Mouse (Mus musculus) liver, embryonic 11.5 days (tissue): ENCODE measurements around the gene Spp1. TPM values are rescaled to one million over a fixed set of nuclear protein-coding genes. Genes with fewer than 3 reads are reported as not detected.

Experiments
- ATAC-seq: fragments of 200-750 bp; cut with Nextera tagmentation; replicated peaks from 2 replicates; pipeline ENCODE4 v1.8.0; 2017; ENCODE audit warnings: moderate number of reproducible peaks, mild to moderate bottlenecking, moderate TSS enrichment, moderate library complexity; ENCODE audit not compliant: low FRiP score
- DNase-seq: peaks from one replicate; pipeline ENCODE4 v3.0.0-alpha.2; 2017; ENCODE audit warnings: low spot score
- H3K27ac ChIP-seq: fragments of 300-500 bp; sonication (generic); 2 replicates; pipeline ENCODE4 v1.5.1; 2014; ENCODE audit warnings: mild to moderate bottlenecking, low read depth, low read length, control low read depth
- H3K27me3 ChIP-seq: fragments of 300-500 bp; sonication (generic); replicated peaks from 2 replicates; pipeline ENCODE4 v1.6.1; 2014; ENCODE audit warnings: low read length, mixed read lengths; ENCODE audit not compliant: control insufficient read depth, insufficient read depth
- H3K36me3 ChIP-seq: fragments of 300-500 bp; sonication (generic); 2 replicates; pipeline ENCODE4 v1.6.1; 2014; ENCODE audit warnings: mild to moderate bottlenecking, low read length, moderate library complexity, mixed read lengths; ENCODE audit not compliant: control insufficient read depth, insufficient read depth
- H3K4me1 ChIP-seq: fragments of 300-500 bp; sonication (generic); replicated peaks from 2 replicates; pipeline ENCODE4 v1.6.1; 2014; ENCODE audit warnings: low read length, mixed read lengths; ENCODE audit not compliant: control insufficient read depth, insufficient read depth
- H3K4me2 ChIP-seq: fragments of 300-500 bp; sonication (generic); 2 replicates; pipeline ENCODE4 v1.6.1; 2014; ENCODE audit warnings: mild to moderate bottlenecking, control low read depth, moderate library complexity
- H3K4me3 ChIP-seq: fragments of 300-500 bp; sonication (generic); 2 replicates; pipeline ENCODE4 v1.5.1; 2014; ENCODE audit warnings: low read depth, low read length, control low read depth
- H3K9ac ChIP-seq: fragments of 300-500 bp; sonication (generic); 2 replicates; pipeline ENCODE4 v1.6.1; 2014; ENCODE audit warnings: low read depth, low read length, control low read depth
- H3K9me3 ChIP-seq: fragments of 300-500 bp; sonication (generic); 2 replicates; pipeline ENCODE4 v1.6.1; 2016; ENCODE audit warnings: low read length, inconsistent platforms, mixed read lengths; ENCODE audit not compliant: control insufficient read depth
- WGBS: fragments of 180-500 bp; shearing (Covaris S2); extraction: QIAGEN DNeasy Blood & Tissue Kit; methylation state at CpG from one replicate; pipeline ENCODE4 v1.1.7; 2014; 5-methylcytosine and 5-hydroxymethylcytosine counted together
- polyA plus RNA-seq: library from polyadenylated mRNA; unstranded; fragments of >200 nt; fragmentation: Nextera tagmentation; extraction: Ambion mirVana; gene quantifications from 2 replicates; pipeline ENCODE4 v1.2.1, GENCODE M21; 2014

Spp1 gene
- polyA plus RNA-seq, 1 experiment from 2014 or later = 2.9 TPM

- Histone ChIP-seq H3K27ac (no peak overlapping the region), H3K4me2 (no peak overlapping the region), H3K4me1 (no peaks in the 10 kb centered on the region), H3K27me3 (no peaks in the 10 kb centered on the region), H3K4me3 (no peak overlapping the region), H3K9me3 (no peaks in the 10 kb centered on the region), H3K36me3 (no peaks in the 10 kb centered on the region), H3K9ac (no peak overlapping the region)
- ATAC-seq = no peak
- DNase-seq = no peak
- 93% methylated on average over 1 of the region's 1 CpGs for WGBS
Measured at GRCm38 (mm10) chr5:104417721-104418120, 17.2 kb upstream of the Spp1 start.

GRCm38 (mm10) chr5:104422039-104422438, 12.9 kb upstream of the Spp1 start:
- H3K9me3 ChIP-seq = no peaks in the 10 kb centered on the region
- H3K4me3 ChIP-seq = no peak overlapping the region
- no peak overlapping the region for H3K27ac ChIP-seq
- H3K9ac ChIP-seq = no peak overlapping the region
- H3K27me3 ChIP-seq = no peaks in the 10 kb centered on the region
- H3K4me2 ChIP-seq = no peak overlapping the region
- ATAC-seq (no peak), DNase-seq (no peak)
- no peaks in the 10 kb centered on the region for H3K4me1 ChIP-seq
- no peaks in the 10 kb centered on the region for H3K36me3 ChIP-seq
- WGBS = 55% methylated on average over 2 of the region's 2 CpGs

GRCm38 (mm10) chr5:104423861-104424260, 11.1 kb upstream of the Spp1 start:
- no peak for ATAC-seq
- H3K4me3 ChIP-seq = no peak overlapping the region
- H3K4me2 ChIP-seq = no peak overlapping the region
- no peak overlapping the region for H3K9ac ChIP-seq
- no peaks in the 10 kb centered on the region for H3K27me3 ChIP-seq
- no peaks in the 10 kb centered on the region for H3K36me3 ChIP-seq
- no peaks in the 10 kb centered on the region for H3K4me1 ChIP-seq
- no peak for DNase-seq
- no peak overlapping the region for H3K27ac ChIP-seq
- no peaks in the 10 kb centered on the region for H3K9me3 ChIP-seq
- 81% methylated on average over 3 of the region's 3 CpGs for WGBS

- Histone ChIP-seq H3K4me2 (no peak overlapping the region), H3K36me3 (no peaks in the 10 kb centered on the region), H3K27ac (no peak overlapping the region), H3K9ac (no peak overlapping the region), H3K4me1 (no peaks in the 10 kb centered on the region), H3K9me3 (no peaks in the 10 kb centered on the region), H3K4me3 (no peak overlapping the region), H3K27me3 (no peaks in the 10 kb centered on the region)
- no peak for DNase-seq
- ATAC-seq = no peak
- 38% methylated on average over 8 of the region's 8 CpGs for WGBS
Measured at GRCm38 (mm10) chr5:104425949-104426348, 9.0 kb upstream of the Spp1 start.

- H3K36me3 ChIP-seq = no peaks in the 10 kb centered on the region
- no peak overlapping the region for H3K27ac ChIP-seq
- no peaks in the 10 kb centered on the region for H3K9me3 ChIP-seq
- no peak overlapping the region for H3K9ac ChIP-seq
- no peak for ATAC-seq
- H3K4me3 ChIP-seq = no peak overlapping the region
- H3K27me3 ChIP-seq = no peaks in the 10 kb centered on the region
- 37% methylated on average over 12 of the region's 12 CpGs for whole genome bisulfite sequencing
- DNase-seq = no peak
- H3K4me1 ChIP-seq = no peaks in the 10 kb centered on the region
- H3K4me2 ChIP-seq = no peak overlapping the region
Measured at GRCm38 (mm10) chr5:104432886-104433285, 2.0 kb upstream of the Spp1 start.

GRCm38 (mm10) chr5:104433968-104434565, 851 bp upstream of the Spp1 start:
- H3K4me3 ChIP-seq = no peak overlapping the region
- no peak overlapping the region for H3K4me2 ChIP-seq
- 39% methylated on average over 6 of the region's 6 CpGs for WGBS
- no peak overlapping the region for H3K9ac ChIP-seq
- no peaks in the 10 kb centered on the region for H3K9me3 ChIP-seq
- no peak overlapping the region for H3K27ac ChIP-seq
- H3K36me3 ChIP-seq = no peaks in the 10 kb centered on the region
- DNase-seq = no peak
- no peaks in the 10 kb centered on the region for H3K27me3 ChIP-seq
- no peaks in the 10 kb centered on the region for H3K4me1 ChIP-seq
- no peak for ATAC-seq

GRCm38 (mm10) chr5:104436406-104437076, 1.6 kb downstream of the Spp1 start:
- no peak for ATAC-seq

GRCm38 (mm10) chr5:104442396-104442795, 7.5 kb downstream of the Spp1 start:
- 65% methylated on average over 6 of the region's 6 CpGs for WGBS
- no peak for ATAC-seq
- no peak overlapping the region for H3K4me2 ChIP-seq
- no peaks in the 10 kb centered on the region for H3K4me1 ChIP-seq
- DNase-seq = no peak
- H3K27me3 ChIP-seq = no peaks in the 10 kb centered on the region
- H3K36me3 ChIP-seq = no peaks in the 10 kb centered on the region
- H3K4me3 ChIP-seq = no peak overlapping the region
- no peak overlapping the region for H3K27ac ChIP-seq
- H3K9me3 ChIP-seq = no peaks in the 10 kb centered on the region
- H3K9ac ChIP-seq = no peak overlapping the region

More at GRCm38 (mm10) chr5:104436406-104437076, 1.6 kb downstream of the Spp1 start:
- Histone ChIP-seq H3K36me3 (no peaks in the 10 kb centered on the region), H3K9me3 (no peaks in the 10 kb centered on the region), H3K4me3 (no peak overlapping the region), H3K27ac (no peak overlapping the region), H3K4me2 (no peak overlapping the region), H3K27me3 (no peaks in the 10 kb centered on the region), H3K4me1 (no peaks in the 10 kb centered on the region), H3K9ac (no peak overlapping the region)
- DNase-seq = no peak
- WGBS = 81% methylated on average over 7 of the region's 7 CpGs

- no peak overlapping the region for H3K4me3 ChIP-seq
- 73% methylated on average over 1 of the region's 1 CpGs for WGBS
- no peaks in the 10 kb centered on the region for H3K36me3 ChIP-seq
- H3K9ac ChIP-seq = no peak overlapping the region
- no peak overlapping the region for H3K4me2 ChIP-seq
- no peak for ATAC-seq
- H3K9me3 ChIP-seq = no peaks in the 10 kb centered on the region
- no peaks in the 10 kb centered on the region for H3K4me1 ChIP-seq
- no peak overlapping the region for H3K27ac ChIP-seq
- no peak for DNase-seq
- no peaks in the 10 kb centered on the region for H3K27me3 ChIP-seq
Measured at GRCm38 (mm10) chr5:104442850-104443249, 7.9 kb downstream of the Spp1 start.
